Mouse (Mus musculus) heart, embryonic 15.5 days (tissue): ENCODE results near the gene Nfkbib. TPM values are rescaled to one million over a fixed set of nuclear protein-coding genes. Genes with fewer than 3 reads are reported as not detected.

Source experiments
- ATAC-seq: fragments of 200-750 bp; cut with Nextera tagmentation; replicated peaks from 2 replicates; pipeline ENCODE4 v1.8.0; 2017; ENCODE audit warnings: low read depth, moderate TSS enrichment; ENCODE audit not compliant: insufficient number of reproducible peaks, insufficient read depth, low FRiP score
- H3K27ac ChIP-seq: fragments of 300-500 bp; sonication (generic); 2 replicates; pipeline ENCODE4 v1.5.1; 2015; ENCODE audit warnings: mild to moderate bottlenecking, inconsistent platforms
- H3K27me3 ChIP-seq: fragments of 300-500 bp; sonication (generic); 2 replicates; pipeline ENCODE4 v1.6.1; 2015; ENCODE audit warnings: inconsistent platforms
- H3K36me3 ChIP-seq: fragments of 300-500 bp; sonication (generic); 2 replicates; pipeline ENCODE4 v1.6.1; 2015; ENCODE audit warnings: mild to moderate bottlenecking, inconsistent platforms
- H3K4me1 ChIP-seq: fragments of 300-500 bp; sonication (generic); replicated peaks from 2 replicates; pipeline ENCODE4 v1.6.1; 2015; ENCODE audit warnings: inconsistent platforms
- H3K4me2 ChIP-seq: fragments of 300-500 bp; sonication (generic); 2 replicates; pipeline ENCODE4 v1.6.1; 2015; ENCODE audit warnings: inconsistent platforms, mild to moderate bottlenecking, moderate library complexity
- H3K4me3 ChIP-seq: fragments of 300-500 bp; sonication (generic); 2 replicates; pipeline ENCODE4 v1.5.1; 2015; ENCODE audit warnings: mild to moderate bottlenecking, inconsistent platforms
- H3K9ac ChIP-seq: fragments of 300-500 bp; sonication (generic); 2 replicates; pipeline ENCODE4 v1.6.1; 2015; ENCODE audit warnings: mild to moderate bottlenecking, inconsistent platforms
- H3K9me3 ChIP-seq: fragments of 300-500 bp; sonication (generic); replicated peaks from 2 replicates; pipeline ENCODE4 v1.6.1; 2016; ENCODE audit warnings: inconsistent platforms
- WGBS: fragments of 180-500 bp; shearing (Covaris S2); methylation state at CpG from one replicate; pipeline ENCODE4 v1.1.7; 2015; ENCODE audit warnings: mixed read lengths; 5-methylcytosine and 5-hydroxymethylcytosine counted together
- polyA plus RNA-seq: library from polyadenylated mRNA; unstranded; fragments of >200 nt; fragmentation: Nextera tagmentation; extraction: Ambion mirVana; gene quantifications from 2 replicates; pipeline ENCODE4 v1.2.1, GENCODE M21; 2015

Gene Nfkbib
- polyA plus RNA-seq, 1 experiment from 2014 or later: 26.6 TPM

DNA sequence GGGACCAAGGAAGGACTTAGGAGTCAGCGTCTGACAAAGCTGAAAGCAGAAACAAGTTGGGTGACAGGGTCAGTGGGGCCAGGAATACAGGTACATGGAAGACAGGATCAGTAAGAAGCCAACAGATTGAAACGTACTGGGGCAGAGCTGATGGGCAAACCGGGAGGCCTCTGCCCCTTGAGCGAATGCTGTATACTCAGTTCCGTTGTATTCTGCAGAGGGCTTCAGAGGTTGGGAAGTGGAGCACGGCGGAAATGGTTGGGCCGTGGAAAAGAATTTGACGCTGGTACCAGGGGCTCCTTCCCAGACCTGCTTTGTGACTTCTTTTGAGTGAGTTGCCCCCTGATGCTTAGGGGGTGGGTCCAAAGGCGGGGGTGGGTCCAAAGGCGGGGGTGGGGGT is 34.1 kb downstream of the Nfkbib start:
- ATAC-seq: no peak

DNA sequence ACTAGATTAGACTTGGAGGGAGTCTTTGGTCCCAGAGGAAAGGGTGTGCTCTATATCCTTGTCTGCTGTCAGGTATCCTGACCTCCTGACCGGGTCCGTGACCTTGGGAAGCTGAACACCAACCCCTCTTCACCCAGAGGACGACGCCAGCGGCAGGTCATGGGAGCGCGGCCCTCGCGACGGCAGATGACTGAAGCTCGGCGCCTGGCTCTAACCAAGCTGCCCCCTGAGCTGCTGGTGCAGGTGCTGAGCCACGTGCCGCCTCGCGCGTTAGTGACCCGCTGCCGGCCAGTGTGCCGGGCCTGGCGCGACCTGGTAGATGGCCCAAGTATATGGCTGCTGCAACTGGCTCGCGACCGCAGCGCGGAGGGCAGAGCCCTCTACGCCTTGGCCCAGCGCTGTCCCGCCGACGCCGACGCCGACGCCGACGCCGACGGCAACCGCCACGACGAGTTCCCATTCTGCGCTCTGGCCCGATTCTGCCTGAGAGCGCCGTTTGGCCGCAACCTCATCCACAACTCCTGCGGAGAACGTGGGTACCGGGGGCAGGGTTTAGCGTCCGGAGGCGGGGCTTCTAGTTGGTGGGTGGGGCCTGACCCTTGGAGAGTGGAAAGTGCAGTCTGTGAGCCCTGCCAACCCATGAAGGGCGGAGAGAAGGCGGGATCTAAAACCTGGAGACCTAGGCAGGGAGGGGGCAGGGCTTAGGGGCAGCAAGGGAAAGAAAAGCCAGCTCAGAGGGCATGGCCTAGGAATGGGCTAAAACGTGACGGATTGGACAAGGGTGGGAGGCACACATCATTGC is 34.8 kb downstream of the Nfkbib start:
- H3K4me2 ChIP-seq: peak overlapping the region; percentile 82
- H3K9ac ChIP-seq: peak overlapping the region; percentile 42
- 4% methylated on average over 58 of the region's 58 CpGs for WGBS
- ATAC-seq: peak; percentile 84
- peaks cover 9% of the 10 kb centered on the region; the same call in 1 of the 2 replicates for H3K9me3 ChIP-seq
- H3K4me1 ChIP-seq: peaks cover 15% of the 10 kb centered on the region
- H3K27ac ChIP-seq: no peak overlapping the region
- peaks cover 23% of the 10 kb centered on the region for H3K36me3 ChIP-seq
- H3K27me3 ChIP-seq: no peaks in the 10 kb centered on the region
- peak overlapping the region; percentile 50 for H3K4me3 ChIP-seq

More for the DNA sequence above, 34.1 kb downstream of the Nfkbib start:
- WGBS: 23% methylated on average over 11 of the region's 11 CpGs
- H3K27ac ChIP-seq: no peak overlapping the region
- H3K9ac ChIP-seq: 0 out of 2 replicates have a peak overlapping the region, but pooled peaks have one; percentile 12
- peaks cover 11% of the 10 kb centered on the region for H3K4me1 ChIP-seq
- no peaks in the 10 kb centered on the region for H3K27me3 ChIP-seq
- peak overlapping the region; percentile 82 for H3K4me2 ChIP-seq
- H3K4me3 ChIP-seq: peak overlapping the region; percentile 50
- H3K9me3 ChIP-seq: peaks cover 9% of the 10 kb centered on the region; the same call in 1 of the 2 replicates
- peaks cover 29% of the 10 kb centered on the region for H3K36me3 ChIP-seq

DNA sequence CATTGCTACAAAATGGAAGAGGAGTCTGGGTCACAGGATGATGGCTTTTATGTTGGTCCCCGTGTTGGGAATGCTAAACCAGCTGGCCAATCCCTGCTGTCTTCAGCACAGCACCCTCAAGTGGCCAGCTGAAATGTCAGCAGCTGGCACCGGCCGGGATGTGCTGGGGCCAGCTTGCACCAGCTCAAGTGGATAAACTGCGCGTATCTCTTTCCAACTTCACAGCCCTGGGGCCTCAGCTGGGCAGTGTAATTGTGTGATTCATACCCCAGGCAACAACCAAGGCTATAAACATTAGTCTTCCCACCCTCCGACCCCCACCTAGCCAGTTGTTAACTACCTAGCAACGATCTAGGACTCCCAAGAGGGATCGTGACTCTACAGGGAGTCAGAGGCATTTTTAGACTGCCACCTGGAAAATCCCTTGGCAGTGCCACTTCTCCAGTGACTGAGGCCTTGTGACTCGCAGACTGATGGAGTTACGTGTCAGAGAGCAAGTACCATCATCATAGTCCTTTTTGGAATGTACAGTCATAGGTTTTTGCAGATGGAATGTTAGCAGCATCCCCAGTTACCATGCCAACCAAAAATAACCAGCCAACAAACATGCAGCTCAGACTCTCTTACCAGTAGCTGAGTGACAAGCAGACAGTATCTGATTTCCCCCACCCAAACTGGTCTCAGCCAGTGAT is 39.5 kb downstream of the Nfkbib start:
- Histone ChIP-seq H3K4me2 (no peak overlapping the region), H3K27ac (no peak overlapping the region), H3K9ac (no peak overlapping the region), H3K9me3 (peaks cover 9% of the 10 kb centered on the region; the same call in 1 of the 2 replicates), H3K36me3 (peaks cover 13% of the 10 kb centered on the region), H3K4me1 (peaks cover 11% of the 10 kb centered on the region), H3K4me3 (no peak overlapping the region), H3K27me3 (no peaks in the 10 kb centered on the region)
- ATAC-seq: no peak
- 54% methylated on average over 10 of the region's 10 CpGs for WGBS

DNA sequence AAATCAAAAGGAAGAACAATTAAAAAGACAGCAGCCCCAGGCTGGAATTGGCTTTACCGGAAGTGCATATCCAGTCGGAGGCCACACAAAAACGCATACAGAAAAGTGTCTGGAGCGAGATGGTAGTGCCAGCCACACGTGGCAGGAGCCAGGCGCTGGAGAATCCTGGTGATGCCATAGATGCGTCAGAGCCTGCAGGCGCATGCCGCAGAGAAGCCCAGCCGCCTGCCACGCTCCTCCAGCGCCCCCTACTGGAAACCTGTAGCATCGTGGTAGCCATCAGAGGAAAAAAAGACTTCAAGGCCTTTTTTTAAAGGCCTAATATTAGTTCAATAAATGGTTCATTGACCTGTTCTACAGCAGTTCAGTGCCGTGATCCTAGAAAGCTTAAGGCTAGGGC is 40.7 kb downstream of the Nfkbib start:
- H3K4me3 ChIP-seq: no peak overlapping the region
- peaks cover 13% of the 10 kb centered on the region for H3K36me3 ChIP-seq
- WGBS: 10% methylated on average over 14 of the region's 14 CpGs
- ATAC-seq: 0 out of 2 replicates have a peak, but pooled peaks have one; percentile 50
- H3K4me2 ChIP-seq: no peak overlapping the region
- H3K27ac ChIP-seq: no peak overlapping the region
- H3K9ac ChIP-seq: no peak overlapping the region
- no peaks in the 10 kb centered on the region for H3K27me3 ChIP-seq
- H3K9me3 ChIP-seq: peaks cover 5% of the 10 kb centered on the region; the same call in 1 of the 2 replicates
- peaks cover 6% of the 10 kb centered on the region for H3K4me1 ChIP-seq

DNA sequence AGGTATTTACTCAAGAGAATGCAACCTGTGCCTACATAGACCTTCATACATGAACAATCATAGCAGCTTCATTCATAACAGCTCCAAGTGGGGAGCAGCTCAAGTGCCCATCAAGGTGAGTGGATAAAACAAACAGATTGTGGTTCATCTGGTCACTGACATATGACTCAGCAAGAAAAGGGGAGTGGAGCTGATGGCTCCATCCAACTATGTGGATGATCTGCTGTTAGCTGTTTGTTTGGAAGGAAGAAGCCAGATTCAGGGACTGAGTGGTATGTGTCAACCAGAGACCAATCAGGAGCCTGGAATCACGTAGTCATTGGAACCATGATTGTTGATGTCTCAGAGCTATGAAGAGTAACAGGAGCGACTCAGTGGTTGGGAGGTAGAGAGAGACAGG is 42.7 kb downstream of the Nfkbib start:
- Histone ChIP-seq H3K4me3 (no peak overlapping the region), H3K27ac (no peak overlapping the region), H3K27me3 (no peaks in the 10 kb centered on the region), H3K4me2 (no peak overlapping the region), H3K9ac (no peak overlapping the region), H3K9me3 (no peaks in the 10 kb centered on the region), H3K4me1 (peaks cover 8% of the 10 kb centered on the region), H3K36me3 (peaks cover 5% of the 10 kb centered on the region)
- WGBS: 87% methylated on average over 2 of the region's 2 CpGs
- no peak for ATAC-seq

DNA sequence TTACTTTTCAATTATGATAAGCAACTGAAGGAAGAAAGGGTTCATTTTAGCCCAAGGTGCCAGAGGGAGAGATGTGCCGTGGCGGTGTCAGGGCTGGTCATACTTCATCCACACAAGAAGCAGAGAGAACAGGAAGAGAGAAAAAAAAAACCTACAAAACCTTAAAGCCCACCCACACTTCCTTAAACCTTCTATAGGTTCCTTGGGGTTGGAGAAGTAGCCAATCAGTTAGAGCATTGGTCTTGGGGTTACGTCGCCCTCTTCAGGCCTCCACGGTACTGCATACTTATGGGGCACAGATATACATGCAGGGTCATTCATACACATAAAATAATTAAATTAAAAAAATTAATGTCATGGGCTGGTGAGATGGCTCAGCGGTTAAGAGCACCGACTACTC is 45.2 kb downstream of the Nfkbib start:
- ATAC-seq: no peak
- peaks cover 10% of the 10 kb centered on the region; the same call in 1 of the 2 replicates for H3K4me1 ChIP-seq
- no peak overlapping the region for H3K27ac ChIP-seq
- peaks cover 5% of the 10 kb centered on the region for H3K36me3 ChIP-seq
- no peaks in the 10 kb centered on the region for H3K27me3 ChIP-seq
- no peaks in the 10 kb centered on the region for H3K9me3 ChIP-seq
- WGBS: 90% methylated on average over 7 of the region's 7 CpGs
- H3K4me3 ChIP-seq: no peak overlapping the region
- no peak overlapping the region for H3K9ac ChIP-seq
- H3K4me2 ChIP-seq: no peak overlapping the region

DNA sequence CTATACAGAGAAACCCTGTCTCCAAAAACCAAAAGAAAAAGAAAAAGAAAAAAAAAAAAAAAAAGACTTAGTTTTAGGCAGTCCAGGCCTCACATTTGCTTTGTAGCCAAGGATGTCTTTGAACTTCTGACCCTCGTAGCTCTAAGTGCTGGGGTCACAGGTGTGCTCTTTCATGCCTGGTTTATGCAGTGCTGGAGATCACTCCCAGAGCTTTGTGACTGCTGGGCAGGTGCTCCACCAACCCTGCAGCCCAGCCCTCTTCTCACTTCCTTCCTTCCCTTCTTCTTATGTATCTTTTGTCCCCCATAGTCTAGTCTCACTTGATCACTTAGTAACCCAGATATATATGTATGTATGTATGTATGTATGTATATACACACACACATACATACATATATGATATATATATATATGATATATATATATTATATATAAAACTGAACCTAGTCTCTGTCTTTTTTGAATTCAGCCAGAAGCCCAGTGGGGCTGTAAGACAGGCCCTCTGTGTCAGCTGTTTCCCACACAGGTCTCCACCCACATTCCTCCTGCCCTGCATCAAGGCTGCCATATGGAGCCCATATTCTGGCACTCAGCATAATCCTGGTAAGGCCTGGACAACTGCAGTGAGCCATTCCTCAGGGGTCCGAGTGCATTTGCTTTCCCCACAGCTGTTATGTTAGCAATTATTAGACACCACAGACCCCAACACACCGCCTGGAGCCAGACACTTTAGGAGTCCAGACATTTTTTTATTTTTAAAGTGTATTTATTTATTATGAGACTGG is 46.4 kb downstream of the Nfkbib start:
- no peaks in the 10 kb centered on the region for H3K27me3 ChIP-seq
- H3K36me3 ChIP-seq: peaks cover 5% of the 10 kb centered on the region
- no peak overlapping the region for H3K4me3 ChIP-seq
- H3K4me1 ChIP-seq: peaks cover 12% of the 10 kb centered on the region; the same call in 1 of the 2 replicates
- ATAC-seq: no peak
- WGBS: 76% methylated on average over 3 of the region's 3 CpGs
- no peaks in the 10 kb centered on the region for H3K9me3 ChIP-seq
- no peak overlapping the region for H3K9ac ChIP-seq
- H3K4me2 ChIP-seq: no peak overlapping the region
- no peak overlapping the region for H3K27ac ChIP-seq

DNA sequence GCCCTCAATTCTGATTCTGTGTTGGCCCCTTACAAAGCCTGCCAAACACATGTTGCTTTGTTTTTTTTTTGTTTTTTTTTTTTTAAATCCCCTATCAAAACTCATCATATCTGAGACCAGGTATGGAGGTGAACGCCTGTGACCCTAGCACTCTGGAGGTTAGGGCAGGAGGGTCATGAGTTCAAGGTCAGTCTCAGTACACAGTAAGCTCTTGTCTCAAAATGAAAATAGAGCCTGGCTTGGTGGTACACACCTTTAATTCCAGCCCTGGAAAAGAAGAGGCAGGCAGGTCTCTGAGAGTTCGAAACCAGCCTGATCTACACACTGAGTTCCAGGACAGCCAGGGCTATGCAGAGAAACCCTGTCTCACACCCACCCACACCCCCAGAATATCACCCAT is 47.7 kb downstream of the Nfkbib start:
- H3K36me3 ChIP-seq: peaks cover 4% of the 10 kb centered on the region
- H3K4me1 ChIP-seq: peaks cover 18% of the 10 kb centered on the region
- no peak overlapping the region for H3K9ac ChIP-seq
- H3K9me3 ChIP-seq: no peaks in the 10 kb centered on the region
- H3K27ac ChIP-seq: no peak overlapping the region
- no peaks in the 10 kb centered on the region for H3K27me3 ChIP-seq
- ATAC-seq: no peak
- H3K4me3 ChIP-seq: no peak overlapping the region
- no peak overlapping the region for H3K4me2 ChIP-seq
- WGBS: 81% methylated on average over 2 of the region's 2 CpGs

DNA sequence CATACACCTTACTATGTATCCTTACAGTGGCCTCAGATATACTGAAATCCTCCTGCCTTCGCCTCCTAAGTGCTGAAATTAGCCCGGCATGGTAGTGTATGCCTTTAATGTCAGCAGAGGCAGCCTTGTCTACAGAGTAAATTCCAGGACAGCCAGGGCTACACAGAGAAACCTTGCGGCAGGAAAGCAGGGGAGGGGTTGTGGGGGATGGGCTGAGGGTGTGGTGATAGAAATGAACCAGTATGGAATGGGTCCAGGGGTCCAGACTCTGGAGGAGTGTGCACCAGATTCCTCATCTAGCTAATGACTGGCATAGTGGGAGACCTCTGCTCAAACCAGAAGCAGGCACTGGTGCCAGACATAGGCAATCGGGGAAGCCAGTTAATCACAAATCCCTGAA is 48.2 kb downstream of the Nfkbib start:
- no peaks in the 10 kb centered on the region; the same call in 1 of the 2 replicates for H3K36me3 ChIP-seq
- H3K27me3 ChIP-seq: no peaks in the 10 kb centered on the region
- no peak for ATAC-seq
- H3K27ac ChIP-seq: 0 out of 2 replicates have a peak overlapping the region, but pooled peaks have one; percentile 23
- no peaks in the 10 kb centered on the region for H3K9me3 ChIP-seq
- 26% methylated on average over 4 of the region's 4 CpGs for WGBS
- H3K9ac ChIP-seq: no peak overlapping the region
- H3K4me1 ChIP-seq: peaks cover 22% of the 10 kb centered on the region
- no peak overlapping the region for H3K4me2 ChIP-seq
- no peak overlapping the region for H3K4me3 ChIP-seq

DNA sequence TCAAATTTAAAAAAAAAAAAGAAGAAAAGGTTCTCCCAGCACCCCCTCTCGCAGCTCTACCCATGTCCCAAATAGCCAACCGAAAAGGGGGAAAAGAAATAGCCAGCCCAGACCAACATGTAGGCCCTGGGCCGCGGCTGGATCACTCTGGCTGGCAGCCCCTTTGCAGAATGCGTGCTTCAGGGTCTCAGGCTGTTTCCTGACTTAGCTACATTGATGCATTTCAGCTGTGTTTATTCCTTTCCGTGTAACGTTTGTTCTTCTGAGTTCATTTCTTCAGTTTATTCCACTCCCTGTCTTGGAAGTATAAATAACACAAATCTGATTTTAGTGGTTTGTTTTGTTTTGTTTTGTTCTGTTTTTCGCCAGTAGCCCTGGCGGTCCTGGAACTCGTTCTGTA is 49.6 kb downstream of the Nfkbib start:
- peak overlapping the region; percentile 68 for H3K4me3 ChIP-seq
- WGBS: 82% methylated on average over 10 of the region's 10 CpGs
- no peaks in the 10 kb centered on the region for H3K36me3 ChIP-seq
- H3K9ac ChIP-seq: no peak overlapping the region
- H3K9me3 ChIP-seq: no peaks in the 10 kb centered on the region
- no peak for ATAC-seq
- H3K4me1 ChIP-seq: peaks cover 22% of the 10 kb centered on the region
- H3K27ac ChIP-seq: no peak overlapping the region
- no peaks in the 10 kb centered on the region for H3K27me3 ChIP-seq
- H3K4me2 ChIP-seq: peak overlapping the region; percentile 87
